9 mouse cellular contexts compared by ENCODE assay signal in the genomic region with DNA sequence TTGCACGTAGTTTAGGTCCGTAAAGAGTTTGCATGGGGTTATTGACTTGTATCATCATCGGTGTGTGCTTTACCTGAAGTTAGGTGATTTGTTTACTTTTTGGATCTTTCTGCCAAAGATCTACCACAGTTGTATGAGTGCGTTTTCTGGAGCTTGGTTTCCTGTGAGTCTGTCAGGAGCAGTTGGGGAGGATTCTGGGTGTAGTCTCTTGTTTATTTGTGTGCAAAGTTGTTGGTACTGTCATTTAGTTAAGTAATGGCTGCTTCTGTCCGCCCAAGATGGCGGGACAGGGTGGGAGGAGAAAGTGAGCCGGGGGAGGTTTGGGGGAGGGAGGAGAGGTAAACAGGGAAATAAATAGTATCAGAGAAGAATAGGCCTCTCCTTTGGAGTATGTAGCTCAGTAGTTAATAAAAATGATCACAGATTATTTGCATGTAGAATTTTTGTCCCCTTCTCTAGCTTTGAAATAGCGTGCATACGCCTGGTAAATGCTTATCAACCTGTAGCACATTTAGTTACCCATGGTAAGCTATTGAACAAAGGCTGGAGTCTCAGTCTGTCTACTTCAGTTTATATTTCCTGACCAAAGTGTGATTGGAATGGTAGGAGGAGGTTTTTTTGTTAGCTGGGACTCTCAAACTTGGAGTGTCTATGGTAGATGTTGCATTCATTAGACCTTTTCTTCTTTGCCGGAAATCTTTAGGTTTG. TPM values are rescaled to one million over a fixed set of nuclear protein-coding genes. Genes with fewer than 3 reads are reported as not detected.
A peak's percentile ranks its signal among the peaks of the same experiment; 100 is the strongest.
DNase-seq lines count a peak whose midpoint lies in the region; ATAC-seq lines count a peak whose summit lies in the region.
"Had no signal": no experiment of that assay in that cellular context is flagged by ENCODE, and none has a peak within 500 bp of the region (broad histone marks: within the 10 kb centered on the region; RNA-seq: fewer than 3 reads in every experiment).

No protein-coding gene starts in this region.

- H3K9me3 ChIP-seq in neural tube, embryonic 13.5 days, result no peaks in the 10 kb centered on the region

- H3K36me3 ChIP-seq in neural tube, embryonic 13.5 days, result no peaks in the 10 kb centered on the region

- peak overlapping the region; percentile 79 for H3K4me3 ChIP-seq in neural tube, embryonic 13.5 days

- ATAC-seq in neural tube, embryonic 13.5 days (ENCODE audit: low read depth), result no peak
- no peak for ATAC-seq in activated CD4-positive, CD25-positive, alpha-beta regulatory T cell, adult 4 months

- peak; percentile 3 for DNase-seq in right cerebral cortex, adult 18-20 months
- no peak for DNase-seq in right cerebral cortex, postnatal 4 days
- DNase-seq in c-Kit-positive CD71-positive TER-119-positive erythroid progenitor cells, embryonic 14.5 days (ENCODE audit: low spot score), result peak; percentile 62
- DNase-seq in heart, adult 18-20 months, result peak; percentile 33 to 74
- DNase-seq in kidney, adult 11 months, result peak; percentile 24
- peak; percentile 5 to 49 for DNase-seq in lung, adult 18-20 months

- 0 out of 2 replicates have a peak, but pooled peaks cover 3% of the 10 kb centered on the region for H3K4me1 ChIP-seq in neural tube, embryonic 13.5 days (replicated peaks)

- 1% methylated on average over 10 of the region's 10 CpGs for WGBS in neural tube, embryonic 13.5 days

- peak overlapping the region; percentile 97 for H3K27ac ChIP-seq in neural tube, embryonic 13.5 days (replicated peaks)

- peak overlapping the region; percentile 69 for H3K4me2 ChIP-seq in neural tube, embryonic 13.5 days

- no peaks in the 10 kb centered on the region for H3K27me3 ChIP-seq in neural tube, embryonic 13.5 days

- H3K9ac ChIP-seq in neural tube, embryonic 13.5 days, result peak overlapping the region; percentile 91

RNA-seq across cellular contexts. Expression of gene Kdm6a, which starts 1.7 kb away (rescaled TPM):
- total RNA-seq in heart, adult 18-20 months (2021), result 10 to 100 TPM; 15.4 to 33.7 TPM
- 17.8 and 22.6 TPM in 2 replicates for polyA plus RNA-seq in neural tube, embryonic 13.5 days (2015; fragmentation: Nextera tagmentation; extraction: Ambion mirVana)
- 10 to 100 TPM; 24.3 to 29.4 TPM for polyA plus RNA-seq in activated CD4-positive, CD25-positive, alpha-beta regulatory T cell, adult 4 months (2017; shearing (Covaris generic))

RNA-seq across cellular contexts. Expression of gene Dusp21, which starts 18.4 kb away (rescaled TPM):
- total RNA-seq in heart, adult 18-20 months (2021), result not detected
- not detected in 2 replicates for polyA plus RNA-seq in neural tube, embryonic 13.5 days (2015; fragmentation: Nextera tagmentation; extraction: Ambion mirVana)
- polyA plus RNA-seq in activated CD4-positive, CD25-positive, alpha-beta regulatory T cell, adult 4 months (2017; shearing (Covaris generic)), result not detected
- polyA plus RNA-seq: frontal cortex, adult 2 months had no signal
